Mouse (Mus musculus) 3T3-L1 (cell line): ENCODE results near the gene Adprh.
A peak's percentile ranks its signal among the peaks of the same experiment; 100 is the strongest.
"Not testable (repeated sequence)": the region's sequence is repeated elsewhere in the genome, so short reads cannot be mapped to it uniquely, and the experiment has no call there.

Experiments
- DNase-seq: peaks from one replicate; pipeline ENCODE4 v3.0.0-alpha.2; 2015; ENCODE audit warnings: low read depth, low spot score

Adprh gene

GRCm38 (mm10) chr16:38452442-38453202 is at the start of gene Adprh:
TSS of gene Adprh (minus strand) at chr16:38452703.
- peak; percentile 91 for DNase-seq

- no peak for DNase-seq
Observed at GRCm38 (mm10) chr16:38496604-38497140, 44.2 kb upstream of the Adprh start.

- no peak for DNase-seq
Observed at GRCm38 (mm10) chr16:38493890-38494289, 41.4 kb upstream of the Adprh start.

- no peak for DNase-seq
Observed at GRCm38 (mm10) chr16:38492551-38492950, 40.0 kb upstream of the Adprh start.

GRCm38 (mm10) chr16:38483582-38484309 is 31.2 kb upstream of the Adprh start:
- no peak for DNase-seq

GRCm38 (mm10) chr16:38482780-38483562 is 30.5 kb upstream of the Adprh start:
- DNase-seq: peak; percentile 60

- no peak for DNase-seq
Observed at GRCm38 (mm10) chr16:38481327-38481726, 28.8 kb upstream of the Adprh start.

GRCm38 (mm10) chr16:38478296-38478695 is 25.8 kb upstream of the Adprh start:
- no peak for DNase-seq

- not testable (repeated sequence) for DNase-seq
Observed at GRCm38 (mm10) chr16:38477241-38477608, 24.7 kb upstream of the Adprh start.

- no peak for DNase-seq
Observed at GRCm38 (mm10) chr16:38476312-38477240, 24.1 kb upstream of the Adprh start.

GRCm38 (mm10) chr16:38475681-38476311 is 23.3 kb upstream of the Adprh start:
- no peak for DNase-seq

GRCm38 (mm10) chr16:38474677-38475286 is 22.3 kb upstream of the Adprh start:
- DNase-seq: no peak

- DNase-seq: no peak
Observed at GRCm38 (mm10) chr16:38473661-38474060, 21.2 kb upstream of the Adprh start.

- no peak for DNase-seq
Observed at GRCm38 (mm10) chr16:38472507-38472873, 20.0 kb upstream of the Adprh start.

GRCm38 (mm10) chr16:38471697-38472506 is 19.4 kb upstream of the Adprh start:
- no peak for DNase-seq

GRCm38 (mm10) chr16:38469437-38469836 is 16.9 kb upstream of the Adprh start:
- no peak for DNase-seq

- peak; percentile 44 for DNase-seq
Observed at GRCm38 (mm10) chr16:38468706-38469018, 16.2 kb upstream of the Adprh start.

GRCm38 (mm10) chr16:38467917-38468705 is 15.6 kb upstream of the Adprh start:
- DNase-seq: no peak
